8 mouse cellular contexts compared by ENCODE assay signal in genomic region chr7:143296384-143296801, GRCm38 (mm10).
DNase-seq lines count a peak whose midpoint lies in the region; ATAC-seq and TF ChIP-seq lines count a peak whose summit lies in the region.

No protein-coding gene starts in this region.

- H3K9ac ChIP-seq in heart, embryonic 11.5 days (ENCODE audit: low read depth, low read length), result peak overlapping the region; percentile 74
- H3K9ac ChIP-seq in kidney, embryonic 16.5 days (replicated peaks; ENCODE audit: low read length), result peak overlapping the region; percentile 65
- peak overlapping the region; percentile 69 for H3K9ac ChIP-seq in liver, adult 2 months (ENCODE audit: low read depth, low read length)

- WGBS in heart, embryonic 11.5 days (ENCODE audit: insufficient replicate concordance), result 48% methylated on average over 17 of the region's 17 CpGs
- WGBS in kidney, embryonic 16.5 days, result 52% methylated on average over 17 of the region's 17 CpGs
- 45% methylated on average over 17 of the region's 17 CpGs for WGBS in liver, adult 2 months

- H3K27ac ChIP-seq in heart, embryonic 11.5 days (ENCODE audit: low read depth, low read length), result peak overlapping the region; percentile 86
- H3K27ac ChIP-seq in kidney, embryonic 16.5 days (ENCODE audit: low read length), result peak overlapping the region; percentile 79
- peak overlapping the region; percentile 55 for H3K27ac ChIP-seq in liver, adult 2 months (replicated peaks; ENCODE audit: insufficient read depth, low read depth, low read length)

- H3K9me3 ChIP-seq in erythroblast, embryonic 14.5 days (ENCODE audit: control insufficient read depth, low read length), result peaks cover 6% of the 10 kb centered on the region
- peaks cover 5% of the 10 kb centered on the region; the same call in 1 of the 2 replicates for H3K9me3 ChIP-seq in heart, embryonic 11.5 days (replicated peaks; ENCODE audit: control insufficient read depth, low read length)
- peaks cover 21% of the 10 kb centered on the region for H3K9me3 ChIP-seq in kidney, embryonic 16.5 days (ENCODE audit: low read length)

- TF ChIP-seq CTCF in C2C12 (IDR thresholded peaks at IDR 0.05; ENCODE audit: control insufficient read depth, insufficient read depth, insufficient read length), result no peak
- no peak for TF ChIP-seq CTCF in brain, embryonic 14.5 days (IDR thresholded peaks at IDR 0.05; ENCODE audit: borderline replicate concordance, extremely low read depth, insufficient read depth, insufficient read length)
- TF ChIP-seq CTCF in liver, adult 2 months (IDR thresholded peaks at IDR 0.05; ENCODE audit: low read depth, low read length), result no peak

- ATAC-seq in heart, embryonic 11.5 days (replicated peaks; ENCODE audit: insufficient number of reproducible peaks, low FRiP score, low TSS enrichment), result peak; percentile 92
- ATAC-seq in kidney, embryonic 16.5 days (ENCODE audit: low FRiP score, low TSS enrichment), result peak; percentile 96

- H3K27me3 ChIP-seq in C2C12 (ENCODE audit: control insufficient read depth, insufficient read depth, insufficient read length) (no peaks in the 10 kb centered on the region), myocyte (ENCODE audit: control insufficient read depth, insufficient read depth, insufficient read length) (no peaks in the 10 kb centered on the region)
- H3K27me3 ChIP-seq in erythroblast, embryonic 14.5 days (ENCODE audit: control insufficient read depth), result no peaks in the 10 kb centered on the region
- H3K27me3 ChIP-seq in heart, embryonic 11.5 days (ENCODE audit: control insufficient read depth, insufficient read depth, low read length), result no peaks in the 10 kb centered on the region
- no peaks in the 10 kb centered on the region for H3K27me3 ChIP-seq in kidney, embryonic 16.5 days (ENCODE audit: insufficient read depth, low read length)
- no peaks in the 10 kb centered on the region for H3K27me3 ChIP-seq in liver, adult 2 months (ENCODE audit: control insufficient read depth, insufficient read depth, low read length)
- no peaks in the 10 kb centered on the region for H3K27me3 ChIP-seq in splenic B cell, adult 2 months (ENCODE audit: control insufficient read depth, insufficient read depth, low read length, poor library complexity, severe bottlenecking)

- peaks cover 50% of the 10 kb centered on the region for H3K79me2 ChIP-seq in C2C12 (ENCODE audit: control insufficient read depth, insufficient read depth)
- peaks cover 11% of the 10 kb centered on the region; the same call in 1 of the 2 replicates for H3K79me2 ChIP-seq in liver, adult 2 months (ENCODE audit: control insufficient read depth, insufficient read depth, low read length)
- peaks cover 47% of the 10 kb centered on the region for H3K79me2 ChIP-seq in myocyte (ENCODE audit: control insufficient read depth, insufficient read depth)

- H3ac ChIP-seq in C2C12 (ENCODE audit: control insufficient read depth, insufficient read length, low read depth), result peak overlapping the region; percentile 78
- peak overlapping the region; percentile 50 for H3ac ChIP-seq in myocyte (ENCODE audit: control insufficient read depth, insufficient read length)

- H3K79me3 ChIP-seq in C2C12 (ENCODE audit: low read depth), result peaks cover 43% of the 10 kb centered on the region

- H3K4me3 ChIP-seq in C2C12 (ENCODE audit: insufficient read depth, poor library complexity, severe bottlenecking) (peak overlapping the region; percentile 48), myocyte (peak overlapping the region; percentile 84)
- H3K4me3 ChIP-seq in erythroblast, embryonic 14.5 days (replicated peaks), result peak overlapping the region; percentile 75
- peak overlapping the region; percentile 56 for H3K4me3 ChIP-seq in heart, embryonic 11.5 days (ENCODE audit: low read depth, low read length)
- peak overlapping the region; percentile 62 for H3K4me3 ChIP-seq in kidney, embryonic 16.5 days (ENCODE audit: low read length)
- H3K4me3 ChIP-seq in liver, adult 2 months (ENCODE audit: insufficient read depth, low read depth, low read length), result peak overlapping the region; percentile 62

- H3K4me2 ChIP-seq in heart, embryonic 11.5 days, result peak overlapping the region; percentile 58
- H3K4me2 ChIP-seq in kidney, embryonic 16.5 days (replicated peaks; ENCODE audit: low read depth, low read length), result peak overlapping the region; percentile 55
- H3K4me2 ChIP-seq in myocyte (ENCODE audit: low read depth), result peak overlapping the region; percentile 56

- peak; percentile 98 for DNase-seq in brain, embryonic 14.5 days (ENCODE audit: low read depth)
- DNase-seq in liver, adult 2 months (ENCODE audit: extremely low read depth, low read depth, low spot score), result peak; percentile 93
- DNase-seq in splenic B cell, adult 2 months (ENCODE audit: low read depth, low spot score), result peak; percentile 96

- TF ChIP-seq POLR2A in brain, embryonic 14.5 days (IDR thresholded peaks at IDR 0.05; ENCODE audit: borderline replicate concordance, extremely low read depth, insufficient read depth, insufficient read length, poor library complexity, severe bottlenecking), result peak; percentile 44; the same call in 1 of the 2 replicates
- peak; percentile 84 for TF ChIP-seq POLR2A in liver, adult 2 months (IDR thresholded peaks at IDR 0.05; ENCODE audit: extremely low read depth, insufficient read depth, low read length)
- TF ChIP-seq POLR2A in myocyte (IDR thresholded peaks at IDR 0.05; ENCODE audit: insufficient read length, low read depth), result peak; percentile 99

- H3K36me3 ChIP-seq in C2C12 (ENCODE audit: control insufficient read depth, insufficient read depth), result peaks cover 7% of the 10 kb centered on the region
- H3K36me3 ChIP-seq in erythroblast, embryonic 14.5 days (ENCODE audit: control insufficient read depth), result peaks cover 3% of the 10 kb centered on the region
- H3K36me3 ChIP-seq in heart, embryonic 11.5 days (ENCODE audit: control insufficient read depth, insufficient read depth, low read length), result no peaks in the 10 kb centered on the region
- 0 out of 2 replicates have a peak, but pooled peaks cover 4% of the 10 kb centered on the region for H3K36me3 ChIP-seq in kidney, embryonic 16.5 days (ENCODE audit: insufficient read depth, low read length)
- H3K36me3 ChIP-seq in liver, adult 2 months (ENCODE audit: control insufficient read depth, insufficient read depth, low read length), result no peaks in the 10 kb centered on the region
- no peaks in the 10 kb centered on the region for H3K36me3 ChIP-seq in myocyte (ENCODE audit: control insufficient read depth, insufficient read depth)
- 0 out of 2 replicates have a peak, but pooled peaks cover 1% of the 10 kb centered on the region for H3K36me3 ChIP-seq in splenic B cell, adult 2 months (ENCODE audit: control insufficient read depth, insufficient read depth, low read length, poor library complexity, severe bottlenecking)

- peaks cover 8% of the 10 kb centered on the region for H3K4me1 ChIP-seq in erythroblast, embryonic 14.5 days (ENCODE audit: control insufficient read depth)
- peaks cover 21% of the 10 kb centered on the region for H3K4me1 ChIP-seq in heart, embryonic 11.5 days (ENCODE audit: control insufficient read depth, insufficient read depth, low read length)
- H3K4me1 ChIP-seq in kidney, embryonic 16.5 days (ENCODE audit: insufficient read depth, low read length), result peaks cover 16% of the 10 kb centered on the region
- 0 out of 2 replicates have a peak, but pooled peaks cover 2% of the 10 kb centered on the region for H3K4me1 ChIP-seq in liver, adult 2 months (ENCODE audit: control insufficient read depth, insufficient read depth, low read length)

TF ChIP-seq in C2C12, 6 proteins besides CTCF, POLR2A, EP300 and RAD21:
- peak; percentile 68 for TF ChIP-seq MAX (IDR thresholded peaks at IDR 0.05)
- no peak for TF ChIP-seq CEBPB (IDR thresholded peaks at IDR 0.05; ENCODE audit: low read depth)

TF ChIP-seq in myocyte, 11 proteins besides CTCF, POLR2A, EP300 and RAD21:
- TF ChIP-seq TCF12 (IDR thresholded peaks at IDR 0.05; ENCODE audit: insufficient read depth, poor library complexity, severe bottlenecking), result no peak
- TF ChIP-seq MYOG (IDR thresholded peaks at IDR 0.05; ENCODE audit: control insufficient read depth in 1 of 3, insufficient read depth in 1 of 3, insufficient read length in 2 of 3, low read depth in 2 of 3), result peak in 2 of 3 experiments; percentile 61 to 62
- peak; percentile 22 for TF ChIP-seq REST (IDR thresholded peaks at IDR 0.05; ENCODE audit: insufficient read depth, insufficient read length)
- no peak for TF ChIP-seq TCF3 (IDR thresholded peaks at IDR 0.05; ENCODE audit: insufficient read length, low read depth)
- TF ChIP-seq POLR2AphosphoS2 (IDR thresholded peaks at IDR 0.05; ENCODE audit: insufficient read length, low read depth), result peak; percentile 97
- peak in 1 of 3 experiments; percentile 62 for TF ChIP-seq MYOD1 (IDR thresholded peaks at IDR 0.05; ENCODE audit: control insufficient read depth in 1 of 3, insufficient read length in 2 of 3, low read depth in 2 of 3)

Comparison
In these comparisons a context has a peak if more than half of its experiments do, and no peak if none do; other contexts are left out.
1. Peak in every context shown above with its lines: DNase-seq, ATAC-seq, H3K4me3 ChIP-seq and H3K27ac ChIP-seq.
2. POLR2A ChIP-seq: peak in every context shown above with its lines; median percentile 99 in myocyte; 84 in liver, adult 2 months; 44 in brain, embryonic 14.5 days.